Mouse (Mus musculus) forelimb bud, embryonic 11.5 days (tissue): ENCODE data around the gene Spag5.
"Not testable (repeated sequence)": the region's sequence is repeated elsewhere in the genome, so short reads cannot be mapped to it uniquely, and the experiment has no call there.

Experiments
- DNase-seq: peaks from one replicate; pipeline ENCODE4 v3.0.0-alpha.2; 2012; ENCODE audit warnings: low read depth, low spot score

Gene Spag5

DNA sequence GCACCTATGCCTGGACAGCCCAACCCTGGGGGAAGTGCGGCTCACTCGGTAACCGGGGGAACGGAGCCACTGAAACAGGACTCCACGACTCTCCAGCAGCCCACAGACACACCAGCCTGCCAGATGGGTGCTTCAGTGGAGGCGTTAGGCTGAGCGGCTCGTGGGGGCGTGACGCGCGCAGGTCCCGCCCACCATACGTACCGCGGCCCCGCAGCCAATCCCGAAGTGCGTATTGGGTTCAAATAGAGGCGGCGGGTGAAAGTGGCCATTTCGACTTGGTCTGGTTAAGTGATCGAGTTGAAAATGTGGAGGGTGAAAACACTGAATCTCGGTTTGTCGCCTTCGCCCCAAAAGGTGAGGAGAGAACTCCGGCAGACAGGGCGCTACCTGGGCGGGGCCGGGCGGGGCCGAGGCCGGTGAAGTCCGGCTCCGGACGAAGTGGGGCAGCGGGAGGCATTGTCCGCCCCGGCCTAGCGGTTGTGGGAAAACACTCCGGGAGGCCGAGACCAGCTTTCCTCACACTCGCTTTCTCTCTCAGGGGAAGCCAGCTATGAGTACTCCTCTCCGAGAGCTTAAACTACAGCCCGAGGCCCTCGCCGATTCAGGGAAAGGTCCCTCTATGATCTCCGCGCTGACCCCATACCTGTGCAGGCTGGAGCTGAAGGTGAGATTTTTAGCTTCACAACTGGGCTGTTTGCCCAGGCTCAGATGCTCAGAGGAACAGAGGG, at the start of gene Spag5:
Gene Spag5, plus strand, starts transcription at position 173 of the 728 bp plus-strand sequence.
- peak; percentile 85 for DNase-seq

DNA sequence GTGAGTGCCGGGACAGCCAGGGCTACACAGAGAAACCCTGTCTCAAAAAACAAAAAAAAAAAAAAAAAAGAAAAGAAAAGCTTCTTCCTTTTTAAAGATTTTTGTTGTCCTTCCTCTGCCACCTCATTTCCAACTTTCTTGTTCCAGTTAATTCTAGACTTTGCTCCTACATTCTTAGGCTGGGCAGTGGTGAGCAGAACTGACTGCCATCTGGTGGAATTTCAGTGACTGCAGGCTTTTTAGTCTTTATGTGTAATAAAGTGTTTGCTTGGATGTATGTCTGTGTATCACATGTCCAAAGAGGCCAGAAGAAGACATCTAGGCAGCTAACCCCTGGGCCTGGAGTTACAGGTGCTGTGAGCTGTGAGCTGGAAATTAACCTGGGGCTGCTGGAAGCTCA, 44.7 kb upstream of the Spag5 start:
- no peak for DNase-seq

DNA sequence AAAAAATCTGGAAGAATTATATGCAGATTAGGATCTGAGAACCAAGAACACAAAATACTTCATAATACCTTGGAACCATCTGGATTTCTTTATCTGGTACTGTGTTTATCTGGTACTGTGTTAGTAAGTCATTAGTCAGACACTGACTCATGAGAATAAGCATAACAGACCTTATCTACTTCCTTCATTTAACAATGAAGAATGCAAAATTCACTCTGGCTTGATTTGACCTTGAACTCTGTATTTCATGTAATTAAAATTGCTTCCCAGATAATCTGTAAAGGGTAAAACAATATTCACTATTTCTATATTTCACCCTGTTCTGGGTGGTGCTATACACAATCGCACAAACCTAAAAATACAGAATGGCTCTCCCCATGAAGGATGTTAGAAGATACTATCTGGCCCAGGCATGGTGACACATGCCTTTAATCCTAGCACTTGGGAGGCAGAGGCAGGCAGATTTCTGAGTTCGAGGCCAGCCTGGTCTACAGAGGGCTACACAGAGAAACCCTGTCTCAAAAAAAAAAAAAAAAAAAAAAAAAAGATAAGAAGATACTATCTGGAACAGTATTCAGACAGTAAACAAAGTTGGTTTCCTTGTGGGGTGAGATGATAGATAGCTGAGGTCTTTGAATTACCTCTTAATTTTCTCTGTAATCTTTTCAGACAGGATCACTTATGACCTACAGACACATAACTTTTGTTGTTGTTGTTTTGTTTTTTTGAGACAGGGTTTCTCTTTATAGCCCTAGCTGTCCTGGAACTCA, 40.7 kb upstream of the Spag5 start:
- no peak for DNase-seq

DNA sequence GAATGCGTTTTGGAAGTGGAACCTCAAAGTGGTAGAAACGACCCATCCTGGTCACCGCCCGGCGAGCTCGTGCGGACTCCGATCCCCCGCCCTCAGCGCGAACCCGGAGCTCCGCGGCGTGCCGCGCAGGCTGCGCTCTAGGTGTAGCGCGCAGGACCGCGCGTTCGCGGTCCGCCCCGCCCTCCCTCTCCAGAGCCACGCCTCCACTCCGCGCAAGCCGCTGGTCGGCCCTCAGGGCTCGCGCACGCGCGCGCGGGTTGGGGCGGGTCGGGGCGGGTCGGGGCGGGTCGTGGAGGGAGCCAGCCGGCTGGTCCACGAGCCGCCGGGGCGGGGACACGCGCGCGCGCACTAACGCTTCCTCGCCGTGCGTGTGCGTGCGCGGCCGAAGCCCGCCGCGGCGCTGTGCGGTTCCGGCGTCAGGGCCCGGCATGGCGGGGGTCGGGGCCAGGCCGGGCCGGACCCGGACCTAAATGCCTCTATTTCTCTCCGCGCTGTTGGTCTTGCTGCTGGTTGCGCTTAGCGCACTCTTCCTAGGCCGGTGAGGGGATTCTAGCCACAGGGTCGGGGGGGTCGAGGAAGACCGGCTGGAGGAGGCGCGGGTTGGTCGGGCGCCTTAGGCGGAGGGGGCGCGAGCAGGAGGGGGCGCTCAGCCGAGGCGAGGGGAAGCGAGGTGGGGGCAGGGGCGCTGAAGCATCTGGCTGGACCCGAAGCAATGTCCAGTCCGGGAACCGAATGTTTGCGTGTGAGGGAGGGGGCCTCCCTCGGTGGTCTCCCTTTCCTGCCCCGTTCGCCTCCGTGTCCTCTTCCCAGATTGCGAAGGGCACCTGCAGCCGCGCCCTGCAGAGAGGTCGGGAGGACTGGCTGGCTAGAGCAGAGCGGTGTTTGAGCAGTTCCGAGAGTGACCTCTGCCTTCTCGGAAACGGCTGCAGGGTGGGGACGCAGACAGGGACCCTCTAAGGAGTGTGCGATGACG, 39.7 kb upstream of the Spag5 start, which contains the start of gene 2610507B11Rik:
Gene 2610507B11Rik, plus strand, starts transcription at position 373 of the 973 bp plus-strand sequence.
- DNase-seq, result peak; percentile 97

DNA sequence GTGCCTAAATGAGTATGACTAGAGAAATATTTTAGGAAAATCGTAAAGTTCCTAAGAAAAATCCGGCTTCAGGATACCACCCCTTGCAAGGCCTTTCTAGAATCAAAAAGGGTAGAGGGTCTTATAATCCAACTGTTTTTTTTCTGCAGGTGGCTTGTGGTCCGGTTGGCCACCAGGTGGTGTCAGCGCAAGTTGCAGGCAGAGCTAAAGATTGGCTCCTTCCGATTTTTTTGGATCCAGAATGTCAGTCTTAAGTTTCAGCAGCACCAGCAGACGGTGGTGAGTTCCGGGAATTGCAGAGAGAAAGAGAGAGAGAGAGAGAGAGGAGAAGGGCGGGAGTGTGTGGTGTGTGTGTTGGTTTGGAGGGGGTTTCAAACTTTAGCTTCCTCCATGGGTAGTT, 38.8 kb upstream of the Spag5 start:
- peak; percentile 81 for DNase-seq

DNA sequence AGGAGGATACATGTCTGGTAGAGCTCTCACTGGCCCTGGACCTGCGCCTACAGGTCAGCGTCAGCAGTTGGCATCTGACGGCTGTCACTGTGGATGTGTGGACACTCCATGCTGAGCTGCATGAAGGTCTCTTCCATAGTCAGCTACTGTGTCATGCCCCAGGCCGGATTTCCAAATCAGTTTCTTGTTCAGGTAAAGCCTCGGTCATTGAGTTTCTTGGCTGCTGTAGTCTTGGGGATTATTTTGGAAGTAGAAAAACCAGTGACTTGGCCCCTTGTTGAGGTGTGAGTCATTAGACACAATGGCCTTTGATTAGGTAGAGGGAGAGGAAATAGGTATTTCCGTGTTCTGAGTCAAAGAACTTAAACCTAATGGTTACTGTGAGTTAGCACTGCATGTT, 35.8 kb upstream of the Spag5 start:
- DNase-seq, result no peak

DNA sequence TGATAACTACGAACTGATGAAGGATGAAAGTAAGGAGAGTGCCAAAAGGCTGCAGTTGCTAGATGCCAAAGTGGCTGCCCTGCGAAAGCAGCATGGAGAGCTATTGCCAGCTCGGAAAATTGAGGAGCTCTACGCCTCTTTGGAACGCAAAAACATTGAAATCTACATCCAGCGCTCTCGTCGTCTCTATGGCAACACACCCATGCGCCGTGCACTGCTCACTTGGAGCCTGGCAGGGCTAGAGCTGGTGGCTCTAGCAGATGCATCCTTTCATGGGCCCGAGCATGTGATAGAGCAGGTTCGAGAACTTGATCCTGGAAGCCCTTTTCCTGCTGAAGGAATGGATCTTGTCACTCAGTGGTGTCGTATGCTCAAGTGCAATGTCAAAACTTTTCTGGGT, 29.3 kb upstream of the Spag5 start:
- no peak for DNase-seq

DNA sequence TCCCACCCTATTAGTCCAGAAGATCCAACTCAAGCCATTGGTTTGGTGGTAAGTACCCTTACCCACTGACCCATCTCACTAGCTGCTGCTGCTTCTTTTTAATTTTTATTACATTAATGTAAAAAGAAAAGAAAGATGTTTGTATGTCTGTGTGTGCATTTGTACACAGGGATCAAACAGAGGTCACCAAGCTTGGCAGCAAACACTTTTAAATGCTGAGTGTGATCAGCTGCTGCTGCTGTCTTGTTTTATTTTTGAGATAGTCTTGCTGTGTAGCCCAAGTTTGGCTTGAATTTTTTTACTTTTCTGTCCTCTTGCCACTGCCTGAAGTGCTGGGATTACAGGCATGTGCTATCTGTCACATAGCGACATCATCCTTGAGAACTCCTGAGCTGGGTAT, 25.7 kb upstream of the Spag5 start:
- no peak for DNase-seq

DNA sequence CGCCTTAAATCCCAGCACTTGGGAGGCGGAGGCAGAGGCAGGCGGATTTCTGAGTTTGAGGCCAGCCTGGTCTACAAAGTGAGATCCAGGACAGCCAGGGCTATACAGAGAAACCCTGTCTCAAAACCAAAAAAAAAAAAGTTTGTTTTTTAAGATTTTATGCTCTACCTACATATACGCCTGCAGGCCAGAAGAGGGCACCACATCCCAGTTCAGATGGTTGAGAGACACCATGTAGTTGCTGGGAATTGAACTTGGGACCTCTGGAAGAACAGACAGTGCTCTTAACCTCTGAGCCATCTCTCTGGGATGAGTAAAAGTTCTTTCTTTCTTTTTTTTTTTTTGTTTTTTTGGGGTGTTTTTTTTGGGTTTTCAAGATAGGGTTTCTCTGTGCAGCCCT, 25.2 kb upstream of the Spag5 start:
- not testable (repeated sequence) for DNase-seq

DNA sequence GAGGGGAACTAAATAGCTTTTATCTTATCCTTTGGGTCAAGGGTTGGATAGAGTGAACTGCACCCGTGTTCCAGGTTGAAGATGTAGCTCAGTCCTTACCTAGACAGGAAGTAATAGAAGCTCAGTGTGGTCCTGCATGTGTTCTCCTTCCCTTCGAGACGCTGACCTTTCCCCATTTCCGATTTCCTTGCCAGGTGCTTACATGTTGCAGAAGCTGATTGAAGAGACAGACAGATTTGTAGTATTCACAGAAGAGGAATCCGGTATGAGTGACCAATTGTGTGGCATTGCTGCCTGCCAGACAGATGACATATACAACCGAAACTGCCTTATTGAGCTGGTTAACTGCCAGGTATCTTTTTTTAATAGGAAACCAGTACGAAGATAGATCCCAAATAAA, 22.5 kb upstream of the Spag5 start:
- no peak for DNase-seq

DNA sequence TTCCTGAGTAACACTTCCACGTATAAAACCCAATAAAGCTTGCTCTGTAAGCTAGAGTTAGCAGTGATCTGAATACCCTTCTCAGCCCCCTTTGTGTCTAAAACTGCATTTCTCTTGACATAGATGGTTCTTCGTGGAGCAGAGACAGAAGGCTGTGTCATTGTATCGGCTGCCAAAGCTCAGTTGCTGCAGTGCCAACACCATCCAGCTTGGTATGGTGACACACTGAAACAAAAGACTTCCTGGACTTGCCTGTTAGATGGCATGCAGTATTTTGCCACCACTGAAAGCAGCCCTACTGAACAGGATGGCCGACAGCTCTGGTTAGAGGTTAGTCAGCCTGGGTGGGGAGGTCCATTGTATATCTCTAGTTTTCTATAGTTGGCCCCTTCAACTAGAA, 21.7 kb upstream of the Spag5 start:
- DNase-seq, result no peak

DNA sequence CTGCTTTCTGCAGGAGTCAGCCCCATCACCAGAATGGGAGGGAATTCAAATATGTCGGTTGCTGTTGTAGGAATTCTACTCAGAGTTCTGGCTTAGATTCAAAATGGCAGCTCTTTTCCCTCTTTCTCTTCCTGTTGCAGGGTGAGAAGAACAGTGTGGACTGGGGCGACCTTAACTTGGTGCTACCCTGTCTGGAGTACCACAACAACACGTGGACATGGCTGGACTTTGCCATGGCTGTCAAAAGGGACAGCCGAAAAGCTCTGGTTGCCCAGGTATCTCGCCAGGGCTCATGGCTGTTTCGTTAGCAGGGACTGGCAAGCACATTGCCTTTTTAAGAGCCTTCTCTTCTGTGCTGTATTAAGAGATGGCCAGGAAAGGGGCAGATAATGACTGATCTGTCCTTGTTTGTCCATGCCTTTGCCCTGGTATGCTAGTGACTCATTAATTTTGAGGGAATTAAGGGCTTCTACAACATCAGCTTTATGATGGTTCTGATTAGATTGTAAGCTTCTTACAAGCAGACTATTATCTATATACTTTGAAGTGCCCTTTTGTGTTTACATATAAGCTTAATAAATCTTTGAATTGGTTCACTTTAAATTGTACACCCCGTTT, 12.1 kb upstream of the Spag5 start:
- DNase-seq, result no peak

DNA sequence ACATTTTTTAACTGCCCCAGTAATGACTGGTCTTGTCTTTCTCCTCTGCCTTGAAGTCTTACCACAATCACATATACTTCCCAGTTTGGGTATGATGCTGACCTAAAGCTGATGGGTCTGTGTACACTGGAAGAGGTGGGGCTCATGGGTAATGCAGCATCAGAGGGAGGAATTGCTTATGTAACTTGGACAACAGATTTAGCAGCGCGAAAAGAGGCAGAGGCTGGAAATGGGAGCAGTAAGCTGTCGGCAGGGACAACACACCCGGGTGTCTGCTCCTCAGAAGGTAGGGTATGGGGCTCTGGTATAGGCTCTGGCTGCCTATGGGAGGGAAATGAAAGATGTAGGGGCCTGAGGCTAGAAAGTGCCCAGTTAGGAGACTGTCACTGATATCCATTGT, 10.7 kb upstream of the Spag5 start, which contains the start of gene BC030499:
Gene BC030499, plus strand, starts transcription at position 188 of the 400 bp plus-strand sequence.
- no peak for DNase-seq

DNA sequence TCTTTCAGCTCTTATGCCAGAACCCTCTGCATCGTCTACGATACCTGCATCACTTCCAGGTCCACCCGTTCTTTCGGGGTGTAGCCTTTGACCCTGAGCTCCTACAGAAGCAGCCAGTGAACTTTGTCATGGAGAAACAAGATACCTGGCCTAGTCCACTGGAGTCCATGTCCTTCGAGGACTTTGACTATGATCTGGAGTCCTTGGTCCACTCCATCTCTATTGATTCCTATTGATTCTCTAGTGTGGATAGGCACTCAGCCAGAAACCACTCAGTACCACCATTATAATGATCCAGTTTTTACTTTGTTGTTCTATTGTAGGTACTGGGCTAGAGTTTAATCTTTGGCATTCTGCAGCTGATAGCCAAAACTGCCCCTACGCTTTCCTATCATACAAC, 6.7 kb upstream of the Spag5 start:
- DNase-seq, result no peak

DNA sequence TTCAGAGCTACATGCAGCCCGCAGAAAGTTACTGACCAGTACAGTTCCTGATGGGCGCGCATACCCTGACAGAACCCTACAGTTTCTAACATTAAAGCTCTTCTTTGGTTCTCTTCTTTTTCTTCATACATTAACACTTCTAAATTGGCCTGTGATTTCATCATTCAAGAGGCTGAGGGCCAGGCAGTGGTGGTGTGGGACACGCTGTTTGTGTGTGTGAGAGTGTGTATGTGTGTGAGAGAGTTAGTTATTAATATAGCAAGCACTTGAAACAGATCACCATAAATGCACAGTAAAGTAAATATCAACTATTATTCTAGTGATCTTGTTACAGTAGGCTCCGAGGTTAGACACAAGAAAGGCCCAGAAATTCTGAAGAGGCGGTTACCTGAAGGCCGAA, 412 bp upstream of the Spag5 start:
- DNase-seq, result no peak

DNA sequence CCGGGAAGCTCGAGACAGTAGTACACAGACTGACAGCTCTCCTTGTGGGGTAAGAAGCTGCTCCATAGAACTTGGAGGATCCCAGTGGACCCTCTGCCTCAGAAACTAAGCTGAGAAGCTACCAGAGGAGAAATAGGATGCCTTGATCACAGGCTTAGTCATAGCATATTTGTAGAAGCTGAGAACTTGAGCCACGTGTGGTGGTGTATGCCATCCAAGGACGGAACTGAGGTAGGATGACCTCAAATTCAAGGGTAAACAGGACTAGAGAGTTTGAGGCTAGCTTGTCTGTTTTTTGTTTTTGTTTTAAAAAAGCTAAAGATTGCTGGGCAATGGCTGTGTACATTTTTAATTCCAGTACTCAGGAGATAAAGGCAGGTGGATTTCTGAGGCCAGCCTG, 3.9 kb downstream of the Spag5 start:
- DNase-seq, result no peak

DNA sequence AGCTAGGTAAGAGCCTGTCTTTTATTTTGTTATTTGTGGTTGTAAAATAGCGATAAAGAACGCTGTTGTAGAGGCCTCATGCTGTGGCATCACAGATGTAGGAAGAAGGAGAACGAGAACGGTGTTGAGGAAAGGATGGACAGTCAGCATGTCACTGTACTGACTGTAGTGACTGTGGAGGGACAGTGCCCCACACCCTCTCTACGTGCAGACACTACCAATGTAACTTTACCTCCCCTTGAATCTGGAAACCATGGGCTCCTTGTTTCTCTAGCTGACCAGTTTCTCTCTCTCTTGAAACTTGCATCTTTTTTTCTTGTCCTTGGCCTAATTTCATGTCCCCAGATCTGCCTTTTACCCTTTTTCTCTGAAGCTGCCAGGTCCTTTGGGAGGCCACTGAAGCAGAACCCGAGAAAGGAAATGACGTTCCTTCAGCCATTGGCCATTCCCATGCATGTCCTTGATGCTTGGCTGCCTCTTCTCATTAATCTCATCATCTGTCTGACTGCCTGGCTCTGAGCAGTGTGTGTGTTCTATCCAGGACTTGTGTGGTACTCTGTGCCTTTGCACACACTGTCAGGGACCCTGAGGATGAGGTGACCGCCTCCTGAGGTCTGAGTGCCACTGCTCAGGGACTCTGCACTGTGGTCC, 9.7 kb downstream of the Spag5 start:
- no peak for DNase-seq

DNA sequence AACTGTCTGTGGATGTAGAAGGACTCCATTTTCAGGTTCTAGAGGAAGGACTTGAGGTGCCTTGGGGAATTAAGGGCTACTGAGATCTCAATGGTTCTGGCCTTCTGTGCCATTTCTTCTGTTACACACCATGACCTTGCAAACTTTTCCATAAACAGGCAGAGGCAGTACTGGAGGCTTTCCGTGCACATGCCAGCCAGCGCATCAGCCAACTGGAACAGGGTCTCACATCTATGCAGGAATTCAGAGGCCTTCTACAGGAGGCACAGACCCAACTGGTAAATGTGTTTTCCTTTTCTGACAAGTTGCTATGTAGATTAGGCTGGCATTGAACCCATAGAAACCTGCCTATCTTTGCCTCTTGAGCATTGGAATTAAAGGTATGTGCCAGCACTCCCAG, 12.3 kb downstream of the Spag5 start:
- DNase-seq, result no peak

DNA sequence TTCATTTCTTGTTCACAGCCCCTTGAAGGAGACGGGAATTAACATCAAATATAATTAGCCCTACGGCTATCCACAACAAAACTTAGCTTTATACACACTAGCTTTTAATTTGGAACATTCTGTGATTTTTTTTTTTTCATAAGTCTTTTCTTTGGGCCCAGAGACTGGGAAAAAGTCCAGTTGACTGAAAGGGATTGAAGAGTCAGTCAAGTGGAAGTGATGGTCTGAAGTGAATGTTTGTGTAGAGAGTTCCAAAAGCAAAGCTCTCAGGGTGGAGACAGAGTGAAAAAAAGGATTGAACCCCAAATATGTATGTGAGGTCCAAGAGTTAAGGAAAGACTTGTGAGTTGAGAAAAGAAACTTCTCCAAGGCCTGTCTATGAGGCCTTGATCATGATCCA, 17.1 kb downstream of the Spag5 start:
- no peak for DNase-seq

DNA sequence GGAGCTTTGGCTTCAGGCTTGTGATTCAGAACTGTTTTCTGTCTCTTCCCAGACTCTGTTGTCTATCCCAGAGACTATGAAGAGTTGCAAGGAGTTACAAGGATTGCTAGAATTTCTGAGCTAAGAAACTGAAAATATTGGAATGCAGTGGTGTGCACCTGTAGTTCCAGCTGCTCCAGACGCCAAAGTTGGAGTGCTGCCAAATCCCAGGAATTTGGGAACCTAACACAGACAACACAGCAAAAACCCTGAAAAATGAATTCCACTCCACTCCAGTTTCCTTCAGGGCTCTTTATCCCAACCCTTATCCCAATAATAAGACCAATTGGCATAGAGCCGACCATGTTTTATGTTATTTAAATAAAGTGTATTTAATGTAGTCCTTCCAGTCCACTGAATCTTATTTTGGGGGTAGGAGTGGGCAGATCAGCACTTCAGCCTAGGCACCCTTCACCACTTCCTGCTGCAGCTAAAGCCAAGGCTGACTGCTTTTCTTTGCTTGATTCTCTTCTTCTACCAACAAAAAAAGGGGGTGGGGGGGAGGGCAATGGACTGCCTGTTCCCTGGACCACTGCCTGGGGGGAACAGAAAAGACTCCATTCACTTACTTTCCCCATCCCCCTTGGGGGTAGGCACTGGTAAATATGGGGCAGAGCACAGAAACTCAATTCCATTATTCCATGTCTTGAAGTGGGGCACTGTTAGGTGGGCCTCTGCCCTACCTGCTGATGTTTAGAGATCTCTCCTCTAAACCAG, 20.9 kb downstream of the Spag5 start:
- DNase-seq, result no peak
